Mouse (Mus musculus) neural tube, embryonic 12.5 days (tissue): ENCODE results near the gene Ppp4r4. TPM values are rescaled to one million over a fixed set of nuclear protein-coding genes. Genes with fewer than 3 reads are reported as not detected.
"Not testable (repeated sequence)": the region's sequence is repeated elsewhere in the genome, so short reads cannot be mapped to it uniquely, and the experiment has no call there.

Experiments
- ATAC-seq: fragments of 200-750 bp; cut with Nextera tagmentation; 2 replicates; pipeline ENCODE4 v1.8.0; 2017; ENCODE audit warnings: low read depth, mild to moderate bottlenecking, moderate TSS enrichment, moderate library complexity; ENCODE audit not compliant: low FRiP score
- H3K27ac ChIP-seq: fragments of 300-500 bp; sonication (generic); 2 replicates; pipeline ENCODE4 v1.5.1; 2016
- H3K27me3 ChIP-seq: fragments of 300-500 bp; sonication (generic); replicated peaks from 2 replicates; pipeline ENCODE4 v1.6.1; 2016; ENCODE audit warnings: mild to moderate bottlenecking
- H3K36me3 ChIP-seq: fragments of 300-500 bp; sonication (generic); 2 replicates; pipeline ENCODE4 v1.6.1; 2016; ENCODE audit warnings: mild to moderate bottlenecking
- H3K4me1 ChIP-seq: fragments of 300-500 bp; sonication (generic); 2 replicates; pipeline ENCODE4 v1.6.1; 2016
- H3K4me2 ChIP-seq: fragments of 300-500 bp; sonication (generic); replicated peaks from 2 replicates; pipeline ENCODE4 v1.6.1; 2016; ENCODE audit warnings: mild to moderate bottlenecking
- H3K4me3 ChIP-seq: fragments of 300-500 bp; sonication (generic); 2 replicates; pipeline ENCODE4 v1.5.1; 2016
- H3K9ac ChIP-seq: fragments of 300-500 bp; sonication (generic); 2 replicates; pipeline ENCODE4 v1.6.1; 2016; ENCODE audit warnings: mild to moderate bottlenecking
- H3K9me3 ChIP-seq: fragments of 300-500 bp; sonication (generic); 2 replicates; pipeline ENCODE4 v1.6.1; 2016; ENCODE audit warnings: mild to moderate bottlenecking
- WGBS: fragments of 180-500 bp; shearing (Covaris S2); methylation state at CpG from one replicate; pipeline ENCODE4 v1.1.7; 2016; 5-methylcytosine and 5-hydroxymethylcytosine counted together
- polyA plus RNA-seq: library from polyadenylated mRNA; unstranded; fragments of >200 nt; fragmentation: Nextera tagmentation; extraction: Ambion mirVana; gene quantifications from 2 replicates; pipeline ENCODE4 v1.2.1, GENCODE M21; 2016

Ppp4r4 gene
- polyA plus RNA-seq, 1 experiment from 2014 or later = 2.3 TPM

GRCm38 (mm10) chr12:103646314-103646713 lies 114.2 kb downstream of the Ppp4r4 start:
- no peaks in the 10 kb centered on the region for H3K27me3 ChIP-seq
- no peak overlapping the region for H3K4me2 ChIP-seq
- H3K9me3 ChIP-seq = no peaks in the 10 kb centered on the region
- H3K36me3 ChIP-seq = no peaks in the 10 kb centered on the region
- ATAC-seq = no peak
- H3K27ac ChIP-seq = no peak overlapping the region
- H3K4me3 ChIP-seq = no peak overlapping the region
- no peaks in the 10 kb centered on the region for H3K4me1 ChIP-seq
- no peak overlapping the region for H3K9ac ChIP-seq
- 86% methylated on average over 2 of the region's 2 CpGs for WGBS

- H3K27me3 ChIP-seq = no peaks in the 10 kb centered on the region
- ATAC-seq = no peak
- no peak overlapping the region for H3K9ac ChIP-seq
- H3K4me1 ChIP-seq = no peaks in the 10 kb centered on the region
- no peak overlapping the region for H3K4me2 ChIP-seq
- WGBS = 92% methylated on average over 2 of the region's 2 CpGs
- H3K9me3 ChIP-seq = no peaks in the 10 kb centered on the region
- no peak overlapping the region for H3K27ac ChIP-seq
- H3K36me3 ChIP-seq = no peaks in the 10 kb centered on the region
- no peak overlapping the region for H3K4me3 ChIP-seq
Observed at GRCm38 (mm10) chr12:103653836-103654235, 121.8 kb downstream of the Ppp4r4 start.

- no peak overlapping the region for H3K4me3 ChIP-seq
- no peak overlapping the region for H3K27ac ChIP-seq
- no peak for ATAC-seq
- WGBS = 89% methylated on average over 7 of the region's 7 CpGs
- no peaks in the 10 kb centered on the region for H3K9me3 ChIP-seq
- no peak overlapping the region for H3K4me2 ChIP-seq
- H3K36me3 ChIP-seq = no peaks in the 10 kb centered on the region
- no peaks in the 10 kb centered on the region for H3K27me3 ChIP-seq
- no peak overlapping the region for H3K9ac ChIP-seq
- H3K4me1 ChIP-seq = no peaks in the 10 kb centered on the region
Observed at GRCm38 (mm10) chr12:103655123-103656044, 123.3 kb downstream of the Ppp4r4 start.

- 83% methylated on average over 9 of the region's 9 CpGs for WGBS
- Histone ChIP-seq H3K27me3 (no peaks in the 10 kb centered on the region), H3K9me3 (no peaks in the 10 kb centered on the region), H3K9ac (no peak within 1 kb of the TSS), H3K4me1 (no peaks in the 10 kb centered on the region), H3K4me2 (no peak within 1 kb of the TSS), H3K36me3 (no peaks in the 10 kb centered on the region), H3K27ac (no peak within 1 kb of the TSS), H3K4me3 (no peak within 1 kb of the TSS)
- no peak for ATAC-seq
Observed at GRCm38 (mm10) chr12:103656848-103657626, 125.0 kb downstream of the Ppp4r4 start, which contains the start of gene Serpina6. Serpina6 (minus strand) TSS chr12:103657212.

- no peak for ATAC-seq
- H3K36me3 ChIP-seq = no peaks in the 10 kb centered on the region
- H3K9me3 ChIP-seq = no peaks in the 10 kb centered on the region
- no peak overlapping the region for H3K4me3 ChIP-seq
- H3K27me3 ChIP-seq = no peaks in the 10 kb centered on the region
- H3K4me2 ChIP-seq = no peak overlapping the region
- H3K27ac ChIP-seq = no peak overlapping the region
- WGBS = 83% methylated on average over 10 of the region's 10 CpGs
- H3K4me1 ChIP-seq = no peaks in the 10 kb centered on the region
- no peak overlapping the region for H3K9ac ChIP-seq
Observed at GRCm38 (mm10) chr12:103657991-103658390, 125.9 kb downstream of the Ppp4r4 start.

GRCm38 (mm10) chr12:103659171-103659570 lies 127.1 kb downstream of the Ppp4r4 start:
- no peaks in the 10 kb centered on the region for H3K4me1 ChIP-seq
- 79% methylated on average over 2 of the region's 2 CpGs for WGBS
- no peak overlapping the region for H3K9ac ChIP-seq
- no peak for ATAC-seq
- no peaks in the 10 kb centered on the region for H3K27me3 ChIP-seq
- no peaks in the 10 kb centered on the region for H3K36me3 ChIP-seq
- no peak overlapping the region for H3K27ac ChIP-seq
- no peak overlapping the region for H3K4me3 ChIP-seq
- H3K4me2 ChIP-seq = no peak overlapping the region
- no peaks in the 10 kb centered on the region for H3K9me3 ChIP-seq

- H3K27me3 ChIP-seq = no peaks in the 10 kb centered on the region
- H3K4me2 ChIP-seq = no peak overlapping the region
- WGBS = 83% methylated on average over 5 of the region's 5 CpGs
- H3K36me3 ChIP-seq = no peaks in the 10 kb centered on the region
- H3K9ac ChIP-seq = no peak overlapping the region
- no peaks in the 10 kb centered on the region for H3K9me3 ChIP-seq
- no peak overlapping the region for H3K27ac ChIP-seq
- no peak overlapping the region for H3K4me3 ChIP-seq
- no peaks in the 10 kb centered on the region for H3K4me1 ChIP-seq
- no peak for ATAC-seq
Observed at GRCm38 (mm10) chr12:103660076-103660475, 128.0 kb downstream of the Ppp4r4 start.

- not testable (repeated sequence) for H3K36me3 ChIP-seq, H3K4me1 ChIP-seq, ATAC-seq, H3K9ac ChIP-seq, H3K9me3 ChIP-seq, H3K27me3 ChIP-seq, H3K27ac ChIP-seq, H3K4me3 ChIP-seq, H3K4me2 ChIP-seq
Observed at GRCm38 (mm10) chr12:103662053-103662452, 130.0 kb downstream of the Ppp4r4 start.

Other genes starting within 250 kb of the Ppp4r4 start
- 21.3 and 23.2 TPM in 2 replicates for gene Fam181a, start 221.3 kb upstream of the Ppp4r4 start, polyA plus RNA-seq
- gene Asb2, start 176.3 kb upstream of the Ppp4r4 start, polyA plus RNA-seq = 2.0 and 2.7 TPM in 2 replicates
- gene Otub2, start 143.6 kb upstream of the Ppp4r4 start, polyA plus RNA-seq = 20.2 and 20.6 TPM in 2 replicates
- gene 9330161L09Rik, start 124.5 kb upstream of the Ppp4r4 start, polyA plus RNA-seq = 0.79 and 1.1 TPM in 2 replicates
- gene Ddx24, start 106.5 kb upstream of the Ppp4r4 start, polyA plus RNA-seq = 104 and 126 TPM in 2 replicates
- 3.7 and 4.0 TPM in 2 replicates for gene Ifi27, start 98.1 kb upstream of the Ppp4r4 start, polyA plus RNA-seq
- gene Ifi27l2a, start 88.6 kb upstream of the Ppp4r4 start, polyA plus RNA-seq = 1.1 and 2.8 TPM in 2 replicates
- gene Ifi27l2b, start 75.1 kb upstream of the Ppp4r4 start, polyA plus RNA-seq = not detected in 2 replicates
- 0.05 and 0.06 TPM in 2 replicates for gene Serpina10, start 99.2 kb downstream of the Ppp4r4 start, polyA plus RNA-seq
- gene Serpina6, start 124.9 kb downstream of the Ppp4r4 start, polyA plus RNA-seq = 0.69 and 0.89 TPM in 2 replicates
- gene Serpina16, start 143.9 kb downstream of the Ppp4r4 start, polyA plus RNA-seq = not detected in 2 replicates
- gene Serpina1f, start 163.2 kb downstream of the Ppp4r4 start, polyA plus RNA-seq = not detected in 2 replicates
- not detected in 2 replicates for gene Serpina1d, start 241.3 kb downstream of the Ppp4r4 start, polyA plus RNA-seq